Mouse (Mus musculus) heart, embryonic 11.5 days (tissue): ENCODE measurements around the gene Krtap24-1. TPM values are rescaled to one million over a fixed set of nuclear protein-coding genes. Genes with fewer than 3 reads are reported as not detected.

Experiments
- ATAC-seq: fragments of 200-750 bp; cut with Nextera tagmentation; replicated peaks from 2 replicates; pipeline ENCODE4 v1.8.0; 2017; ENCODE audit warnings: moderate library complexity; ENCODE audit not compliant: insufficient number of reproducible peaks, low FRiP score, low TSS enrichment
- H3K27ac ChIP-seq: fragments of 300-500 bp; sonication (generic); 2 replicates; pipeline ENCODE4 v1.5.1; 2014; ENCODE audit warnings: mild to moderate bottlenecking, low read depth, low read length
- H3K27me3 ChIP-seq: fragments of 300-500 bp; sonication (generic); 2 replicates; pipeline ENCODE4 v1.6.1; 2014; ENCODE audit warnings: mild to moderate bottlenecking, low read length, mixed read lengths; ENCODE audit not compliant: control insufficient read depth, insufficient read depth
- H3K36me3 ChIP-seq: fragments of 300-500 bp; sonication (generic); 2 replicates; pipeline ENCODE4 v1.6.1; 2014; ENCODE audit warnings: mild to moderate bottlenecking, low read length, moderate library complexity, mixed read lengths; ENCODE audit not compliant: control insufficient read depth, insufficient read depth
- H3K4me1 ChIP-seq: fragments of 300-500 bp; sonication (generic); 2 replicates; pipeline ENCODE4 v1.6.1; 2014; ENCODE audit warnings: low read length; ENCODE audit not compliant: control insufficient read depth, insufficient read depth
- H3K4me2 ChIP-seq: fragments of 300-500 bp; sonication (generic); 2 replicates; pipeline ENCODE4 v1.6.1; 2014; ENCODE audit warnings: mild to moderate bottlenecking, moderate library complexity
- H3K4me3 ChIP-seq: fragments of 300-500 bp; sonication (generic); 2 replicates; pipeline ENCODE4 v1.5.1; 2014; ENCODE audit warnings: low read depth, low read length
- H3K9ac ChIP-seq: fragments of 300-500 bp; sonication (generic); 2 replicates; pipeline ENCODE4 v1.6.1; 2014; ENCODE audit warnings: mild to moderate bottlenecking, low read depth, low read length, moderate library complexity
- H3K9me3 ChIP-seq: fragments of 300-500 bp; sonication (generic); replicated peaks from 2 replicates; pipeline ENCODE4 v1.6.1; 2016; ENCODE audit warnings: low read length; ENCODE audit not compliant: control insufficient read depth
- WGBS: fragments of 180-500 bp; shearing (Covaris S2); extraction: QIAGEN DNeasy Blood & Tissue Kit; methylation state at CpG from one replicate; pipeline ENCODE4 v1.1.7; 2014; ENCODE audit not compliant: insufficient replicate concordance; 5-methylcytosine and 5-hydroxymethylcytosine counted together
- polyA plus RNA-seq: library from polyadenylated mRNA; unstranded; fragments of >200 nt; fragmentation: Nextera tagmentation; extraction: Ambion mirVana; gene quantifications from 2 replicates; pipeline ENCODE4 v1.2.1, GENCODE M21; 2014

Krtap24-1 gene
- polyA plus RNA-seq: not detected in 2 replicates

- no peak within 1 kb of the TSS for H3K4me2 ChIP-seq
- ATAC-seq: no peak
- H3K9me3 ChIP-seq: no peaks in the 10 kb centered on the region
- H3K27me3 ChIP-seq: no peaks in the 10 kb centered on the region
- no peak within 1 kb of the TSS for H3K4me3 ChIP-seq
- H3K9ac ChIP-seq: no peak within 1 kb of the TSS
- no peaks in the 10 kb centered on the region for H3K36me3 ChIP-seq
- no peak within 1 kb of the TSS for H3K27ac ChIP-seq
- WGBS: 88% methylated on average over 8 of the region's 8 CpGs
- no peaks in the 10 kb centered on the region for H3K4me1 ChIP-seq
Measured at GRCm38 (mm10) chr16:88611922-88612321, at the start of gene Krtap24-1. Gene Krtap24-1, minus strand, starts transcription at chr16:88612279.

GRCm38 (mm10) chr16:88657426-88657825 lies 45.3 kb upstream of the Krtap24-1 start:
- ATAC-seq: no peak
- WGBS: 60% methylated on average over 1 of the region's 1 CpGs
- Histone ChIP-seq H3K27ac (no peak overlapping the region), H3K9ac (no peak overlapping the region), H3K4me1 (no peaks in the 10 kb centered on the region), H3K4me2 (no peak overlapping the region), H3K36me3 (no peaks in the 10 kb centered on the region), H3K9me3 (no peaks in the 10 kb centered on the region), H3K4me3 (no peak overlapping the region), H3K27me3 (no peaks in the 10 kb centered on the region)

- no peak overlapping the region for H3K4me3 ChIP-seq
Measured at GRCm38 (mm10) chr16:88651952-88652351, 39.9 kb upstream of the Krtap24-1 start.

GRCm38 (mm10) chr16:88651082-88651481 lies 39.0 kb upstream of the Krtap24-1 start:
- no peak for ATAC-seq
- WGBS: 70% methylated on average over 1 of the region's 1 CpGs
- Histone ChIP-seq H3K9ac (no peak overlapping the region), H3K27ac (no peak overlapping the region), H3K4me1 (no peaks in the 10 kb centered on the region), H3K27me3 (no peaks in the 10 kb centered on the region), H3K4me3 (no peak overlapping the region), H3K36me3 (no peaks in the 10 kb centered on the region), H3K9me3 (no peaks in the 10 kb centered on the region), H3K4me2 (no peak overlapping the region)

More at GRCm38 (mm10) chr16:88651952-88652351, 39.9 kb upstream of the Krtap24-1 start:
- Histone ChIP-seq H3K27me3 (no peaks in the 10 kb centered on the region), H3K9me3 (no peaks in the 10 kb centered on the region), H3K4me2 (no peak overlapping the region), H3K4me1 (no peaks in the 10 kb centered on the region), H3K9ac (no peak overlapping the region), H3K36me3 (no peaks in the 10 kb centered on the region), H3K27ac (no peak overlapping the region)
- no peak for ATAC-seq
- 63% methylated on average over 2 of the region's 2 CpGs for WGBS

- H3K36me3 ChIP-seq: no peaks in the 10 kb centered on the region
- H3K27ac ChIP-seq: no peak within 1 kb of the TSS
- ATAC-seq: no peak
- no peak within 1 kb of the TSS for H3K4me3 ChIP-seq
- no peaks in the 10 kb centered on the region for H3K27me3 ChIP-seq
- no peaks in the 10 kb centered on the region for H3K4me1 ChIP-seq
- H3K9ac ChIP-seq: no peak within 1 kb of the TSS
- H3K9me3 ChIP-seq: no peaks in the 10 kb centered on the region
- no peak within 1 kb of the TSS for H3K4me2 ChIP-seq
- WGBS: 82% methylated on average over 10 of the region's 10 CpGs
Measured at GRCm38 (mm10) chr16:88647358-88647846, 35.3 kb upstream of the Krtap24-1 start, which contains the start of gene Krtap26-1. Gene Krtap26-1, minus strand, starts transcription at chr16:88647796.

- Histone ChIP-seq H3K9me3 (no peaks in the 10 kb centered on the region), H3K36me3 (no peaks in the 10 kb centered on the region), H3K4me3 (no peak overlapping the region), H3K27me3 (no peaks in the 10 kb centered on the region), H3K4me1 (no peaks in the 10 kb centered on the region), H3K27ac (no peak overlapping the region), H3K4me2 (no peak overlapping the region), H3K9ac (no peak overlapping the region)
- no peak for ATAC-seq
- WGBS: 80% methylated on average over 8 of the region's 8 CpGs
Measured at GRCm38 (mm10) chr16:88646366-88647111, 34.5 kb upstream of the Krtap24-1 start.

- no peak overlapping the region for H3K4me3 ChIP-seq
- no peak overlapping the region for H3K4me2 ChIP-seq
- H3K27me3 ChIP-seq: no peaks in the 10 kb centered on the region
- ATAC-seq: no peak
- 80% methylated on average over 3 of the region's 3 CpGs for WGBS
- H3K27ac ChIP-seq: no peak overlapping the region
- no peaks in the 10 kb centered on the region for H3K9me3 ChIP-seq
- H3K4me1 ChIP-seq: no peaks in the 10 kb centered on the region
- H3K36me3 ChIP-seq: no peaks in the 10 kb centered on the region
- H3K9ac ChIP-seq: no peak overlapping the region
Measured at GRCm38 (mm10) chr16:88640053-88640452, 28.0 kb upstream of the Krtap24-1 start.

- no peak overlapping the region for H3K4me3 ChIP-seq
- no peak overlapping the region for H3K9ac ChIP-seq
- WGBS: 67% methylated on average over 4 of the region's 4 CpGs
- no peaks in the 10 kb centered on the region for H3K27me3 ChIP-seq
- H3K4me2 ChIP-seq: no peak overlapping the region
- ATAC-seq: no peak
- no peaks in the 10 kb centered on the region for H3K9me3 ChIP-seq
- H3K4me1 ChIP-seq: no peaks in the 10 kb centered on the region
- H3K27ac ChIP-seq: no peak overlapping the region
- H3K36me3 ChIP-seq: no peaks in the 10 kb centered on the region
Measured at GRCm38 (mm10) chr16:88635142-88635541, 23.1 kb upstream of the Krtap24-1 start.

- Histone ChIP-seq H3K27ac (no peak overlapping the region), H3K36me3 (no peaks in the 10 kb centered on the region), H3K4me3 (no peak overlapping the region), H3K27me3 (no peaks in the 10 kb centered on the region), H3K9ac (no peak overlapping the region), H3K4me2 (no peak overlapping the region), H3K9me3 (no peaks in the 10 kb centered on the region), H3K4me1 (no peaks in the 10 kb centered on the region)
- ATAC-seq: no peak
- WGBS: 70% methylated on average over 4 of the region's 4 CpGs
Measured at GRCm38 (mm10) chr16:88631474-88631873, 19.4 kb upstream of the Krtap24-1 start.
